Mouse (Mus musculus) kidney, postnatal 36 days (tissue): ENCODE measurements around the gene Slit1.

ENCODE experiments used
- DNase-seq, 2 experiments: peaks; one replicate each; pipeline ENCODE4 v3.0.0; 2021 to 2022; ENCODE audit warnings: mixed read lengths in 2 of 2

The Slit1 gene

DNA sequence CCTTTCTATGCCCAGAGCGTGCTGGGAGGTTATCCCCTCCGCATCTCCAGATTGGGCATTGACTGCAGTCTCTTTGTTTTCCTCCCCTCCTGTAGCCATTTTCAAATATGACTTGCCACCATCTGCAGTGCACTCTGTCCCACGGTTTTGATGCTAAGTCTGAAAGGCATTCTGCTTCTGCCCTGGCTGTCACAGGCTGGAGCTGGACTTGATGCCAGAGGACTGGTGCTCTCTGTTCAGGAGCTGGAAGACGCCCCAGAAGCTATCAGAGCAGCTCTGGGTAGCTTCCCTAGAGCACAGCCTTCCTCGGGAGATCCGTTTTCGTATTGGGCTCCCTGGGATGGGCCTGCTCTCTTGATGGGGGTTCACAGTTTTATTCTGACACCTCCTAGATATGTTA lies 154.4 kb downstream of the Slit1 start:
- no peak for DNase-seq

DNA sequence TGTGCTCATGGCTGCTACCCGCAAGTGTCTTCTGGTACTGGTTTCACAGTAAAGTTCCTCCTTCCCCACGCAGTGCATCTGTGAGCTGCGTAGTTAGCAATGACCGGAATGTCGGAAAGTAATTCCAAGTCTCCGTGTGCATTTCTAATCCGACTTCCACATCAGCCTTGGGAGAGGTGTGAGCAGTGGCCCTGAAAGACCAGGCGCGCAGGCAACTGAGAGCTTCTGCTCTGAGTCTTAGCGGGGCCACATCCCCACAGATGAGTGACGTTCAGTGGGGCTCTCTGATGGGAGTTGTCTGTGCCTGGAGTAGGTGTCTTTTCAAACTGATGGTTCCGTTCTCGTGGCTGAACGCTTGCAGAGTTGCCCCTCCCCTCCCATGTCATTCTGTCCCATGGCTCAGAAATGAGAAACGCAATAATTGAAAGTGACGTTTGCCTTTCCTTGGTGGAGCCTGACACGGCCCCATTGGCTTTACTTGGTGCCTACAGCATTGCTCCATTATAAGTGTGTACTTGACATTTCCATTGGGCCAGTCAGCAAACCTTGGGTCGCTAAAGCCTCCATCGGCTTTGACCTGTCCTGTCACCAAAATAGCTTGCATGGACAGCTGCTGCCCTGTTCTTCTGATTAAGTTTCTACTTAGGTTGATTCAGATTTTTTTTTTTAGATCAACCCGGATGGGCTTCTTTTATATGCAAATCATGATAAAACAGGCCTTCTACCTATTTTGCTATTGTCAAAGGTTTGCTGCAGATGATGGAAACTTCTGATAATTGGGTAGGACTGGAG lies 155.8 kb downstream of the Slit1 start:
- DNase-seq = no peak

DNA sequence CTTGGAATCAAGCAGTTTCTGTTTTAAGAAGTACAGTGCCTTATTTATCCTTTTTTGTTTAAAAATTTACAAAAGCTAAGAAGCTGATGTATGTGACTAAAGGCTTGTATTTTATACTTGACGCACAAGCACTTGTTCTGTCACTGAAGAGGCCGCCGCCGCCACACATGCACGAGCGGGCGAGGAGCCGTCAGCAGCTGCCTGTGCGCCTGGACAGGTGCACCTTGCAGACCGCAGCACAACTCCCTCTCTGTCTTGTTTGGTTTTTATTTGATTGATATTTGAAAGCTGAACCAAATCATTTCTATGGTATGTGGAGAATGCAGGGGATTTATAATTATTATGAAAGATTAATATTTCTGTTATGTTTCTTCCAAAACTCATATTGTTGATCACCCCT lies 156.7 kb downstream of the Slit1 start:
- DNase-seq = no peak

DNA sequence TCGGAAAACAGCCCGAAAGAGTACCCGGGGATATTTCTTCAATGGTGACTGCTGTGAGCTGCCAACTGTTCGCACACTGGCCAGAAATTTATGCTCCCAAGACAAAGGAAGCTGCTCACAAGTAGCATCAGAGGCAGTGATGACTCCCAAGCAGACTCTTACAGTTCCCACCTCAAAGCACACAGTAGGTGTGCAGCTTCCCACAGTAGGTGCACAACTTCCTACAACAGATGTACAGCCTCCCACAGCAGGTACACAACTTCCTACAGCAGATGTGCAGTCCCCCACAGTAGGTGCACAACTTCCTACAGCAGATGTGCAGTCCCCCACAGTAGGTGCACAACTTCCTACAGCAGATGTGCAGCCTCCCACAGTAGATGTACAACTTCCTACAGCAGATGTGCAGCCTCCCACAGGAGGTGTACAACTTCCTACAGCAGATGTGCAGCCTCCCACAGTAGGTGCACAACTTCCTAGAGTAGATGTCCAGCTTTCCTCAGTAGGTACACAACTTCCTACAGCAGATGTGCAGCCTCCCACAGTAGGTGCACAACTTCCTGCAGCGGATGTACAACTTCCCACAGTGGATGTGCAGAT lies 160.4 kb downstream of the Slit1 start:
- no peak for DNase-seq

DNA sequence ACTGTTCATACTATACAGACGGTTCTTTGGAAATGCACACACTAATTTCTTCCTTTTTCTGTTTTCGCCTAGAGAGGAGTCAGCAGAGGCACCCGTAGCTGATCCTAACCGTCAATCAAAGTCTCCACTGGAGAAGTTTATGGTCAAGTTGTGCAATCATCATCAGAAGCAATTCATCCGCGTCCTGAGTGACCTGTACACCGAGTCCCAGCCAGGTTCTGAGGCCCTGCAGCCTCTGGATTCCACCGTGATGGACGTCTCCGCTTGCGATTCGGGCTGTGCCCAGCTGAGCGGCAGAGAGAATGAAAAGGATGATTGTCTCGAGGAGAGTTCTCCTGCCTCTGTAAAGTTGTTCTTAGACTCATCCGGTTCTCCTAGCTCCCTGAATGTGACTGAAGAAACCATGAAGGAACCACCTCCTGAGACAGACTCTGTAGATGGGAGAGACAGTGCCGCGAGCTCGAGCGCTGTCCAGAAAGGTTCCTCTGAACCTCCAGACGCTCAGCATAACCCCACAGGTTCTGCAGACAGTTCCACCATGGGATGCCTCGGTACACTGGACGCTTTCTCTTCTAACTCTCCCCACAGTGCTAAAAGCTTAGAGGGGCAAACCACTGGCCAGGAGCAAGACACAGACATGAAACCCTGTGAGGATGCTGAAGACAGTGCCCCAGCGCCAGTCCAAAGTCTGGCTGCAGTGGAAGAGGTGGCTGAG lies 161.6 kb downstream of the Slit1 start, which contains the start of gene Gm340:
Gene Gm340, plus strand, starts transcription at position 665 of the 715 bp plus-strand sequence.
- peak in 1 of 2 experiments; percentile 8 for DNase-seq

DNA sequence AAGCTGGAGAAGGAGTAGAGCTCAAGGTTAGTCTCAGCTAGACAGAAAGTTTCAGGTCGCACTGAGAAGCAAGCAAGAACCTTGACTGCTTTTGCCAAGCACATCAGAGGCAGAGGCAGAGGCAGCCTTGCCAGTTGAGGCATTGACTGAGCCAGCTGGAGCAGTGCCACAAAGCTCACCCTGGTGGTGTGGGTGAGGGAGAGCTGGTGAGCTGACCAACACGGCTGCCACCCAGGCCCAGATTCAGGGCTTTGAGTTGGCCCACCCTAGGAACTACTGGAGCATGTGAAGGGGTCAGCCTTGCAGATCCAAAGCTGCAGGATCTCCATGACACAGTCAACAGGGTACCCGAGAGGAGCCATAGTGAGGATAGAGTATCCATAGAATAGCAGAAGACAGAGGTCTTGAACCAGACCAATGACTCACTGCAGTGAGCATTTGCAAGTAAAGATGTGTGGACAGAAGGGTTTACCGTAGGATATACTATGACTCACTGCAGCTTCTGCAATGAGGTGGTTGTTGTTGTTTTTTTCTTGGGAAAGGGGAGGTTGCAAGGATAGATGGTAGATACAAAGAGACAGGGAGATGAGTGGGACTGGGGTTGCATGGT lies 164.0 kb downstream of the Slit1 start:
- peak; percentile 55 to 80 for DNase-seq

DNA sequence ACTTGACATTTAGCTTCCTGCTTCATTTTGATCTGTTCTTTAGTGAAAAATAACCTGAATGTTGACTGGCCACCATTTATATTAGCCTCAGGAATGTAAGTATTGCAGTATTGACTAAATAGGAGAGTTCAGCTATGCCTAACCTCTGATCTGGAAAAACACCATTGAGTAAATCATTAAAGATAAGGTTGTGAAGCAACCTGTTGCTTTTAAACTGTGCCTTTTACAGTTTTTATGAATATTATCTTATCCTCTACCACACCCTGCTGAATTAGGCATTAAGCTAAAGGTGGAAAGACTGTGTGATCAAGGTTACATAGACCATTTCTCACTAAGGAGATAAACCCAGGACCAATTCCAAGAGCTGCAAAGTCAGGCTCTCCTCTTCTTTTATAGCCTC lies 165.9 kb downstream of the Slit1 start:
- DNase-seq = no peak

DNA sequence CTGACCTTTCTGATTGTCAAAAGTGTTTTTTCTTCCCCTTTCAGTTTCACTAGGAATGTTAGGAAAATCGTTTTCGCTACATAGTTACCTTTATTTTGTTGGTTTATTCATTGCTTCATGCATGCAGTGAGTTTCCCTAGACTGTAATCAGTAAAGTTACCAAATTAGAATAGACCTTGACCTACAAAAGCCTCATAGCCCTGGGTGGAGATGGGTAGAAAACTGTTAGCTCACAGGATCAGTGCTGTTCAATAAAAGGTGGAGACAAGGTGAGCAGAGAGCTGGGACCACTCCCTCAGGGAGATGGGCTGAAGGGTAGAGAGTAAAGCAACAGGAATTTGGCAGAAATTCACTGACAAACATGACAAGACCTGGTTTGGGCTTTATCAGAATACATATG lies 169.8 kb downstream of the Slit1 start:
- DNase-seq = no peak

DNA sequence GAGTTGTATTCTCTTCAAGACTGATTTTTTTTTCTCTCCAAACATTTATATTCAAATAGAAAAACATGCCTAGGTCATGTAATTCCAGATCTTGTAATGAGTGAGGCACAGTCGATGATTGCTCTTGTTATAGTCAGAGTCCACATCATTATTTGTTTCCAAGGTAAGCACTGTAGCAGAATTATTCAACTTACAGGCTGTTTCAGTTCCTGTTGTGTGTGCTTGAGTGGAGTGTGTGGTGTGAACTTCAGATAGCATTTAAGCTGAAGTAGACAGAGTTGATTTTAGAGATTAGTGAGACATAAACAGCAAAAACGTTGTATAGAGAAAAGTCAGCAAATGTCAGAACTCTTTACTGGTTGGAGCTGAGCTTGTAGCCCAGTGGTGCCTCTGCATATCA lies 174.7 kb downstream of the Slit1 start:
- DNase-seq = no peak

DNA sequence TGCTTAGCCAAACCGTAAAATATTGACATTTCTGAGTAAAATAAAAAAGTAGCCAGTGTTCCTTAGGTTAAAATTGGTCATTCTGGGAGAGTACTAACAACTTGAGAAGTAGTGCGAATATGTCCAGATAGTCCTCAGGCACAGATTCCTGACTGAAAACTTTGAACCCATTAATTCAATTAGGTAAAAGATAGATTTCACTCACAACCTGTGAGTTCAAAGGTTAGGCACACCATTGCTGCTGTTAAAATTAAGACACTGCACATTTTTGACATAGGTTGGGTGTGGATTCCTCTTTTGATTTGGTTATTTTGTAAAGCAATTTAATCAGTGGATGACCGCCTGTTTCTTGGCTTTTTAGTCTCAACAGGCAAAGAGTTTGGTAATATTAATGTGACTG lies 182.6 kb downstream of the Slit1 start:
- peak in 1 of 2 experiments; percentile 30 for DNase-seq

DNA sequence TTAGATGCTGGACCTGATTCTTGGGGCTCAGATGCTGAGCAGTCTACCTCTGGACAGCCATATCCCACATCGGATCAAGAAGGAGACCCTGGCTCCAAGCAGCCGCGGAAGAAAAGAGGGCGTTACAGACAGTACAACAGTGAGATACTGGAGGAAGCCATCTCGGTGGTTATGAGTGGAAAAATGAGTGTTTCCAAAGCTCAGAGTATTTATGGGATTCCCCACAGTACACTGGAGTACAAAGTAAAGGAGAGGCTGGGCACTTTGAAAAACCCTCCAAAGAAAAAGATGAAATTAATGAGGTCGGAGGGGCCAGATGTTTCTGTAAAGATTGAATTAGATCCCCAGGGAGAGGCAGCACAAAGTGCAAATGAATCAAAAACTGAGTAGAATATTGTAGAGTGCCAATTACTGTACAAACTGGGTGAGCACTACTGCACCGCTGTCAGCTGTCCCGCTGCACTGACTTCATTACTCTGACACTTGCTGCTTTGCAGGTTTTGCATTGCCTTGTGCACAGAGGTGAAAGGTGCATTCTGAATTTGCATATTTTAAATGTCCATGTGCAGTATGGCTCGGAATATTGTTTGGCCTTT lies 184.5 kb downstream of the Slit1 start:
- DNase-seq = no peak

DNA sequence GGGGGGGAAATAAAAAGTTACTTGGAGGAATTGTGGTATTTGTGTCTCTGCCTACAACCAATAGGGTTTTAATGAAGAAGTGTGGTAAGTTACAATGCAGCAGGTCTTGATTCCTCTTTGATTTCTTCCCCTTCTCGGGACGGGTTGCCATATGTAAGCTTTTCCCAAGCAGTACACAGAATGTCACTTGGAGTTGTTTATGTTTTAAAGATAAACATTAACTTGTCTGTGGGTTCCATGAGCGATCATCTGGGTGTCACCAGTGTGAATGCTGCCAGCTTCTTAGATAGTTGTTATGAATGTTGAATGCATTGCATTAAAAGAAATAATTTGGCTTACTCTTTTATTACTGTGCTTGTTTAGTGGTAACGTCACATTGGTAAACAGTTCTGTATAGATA lies 186.0 kb downstream of the Slit1 start:
- no peak for DNase-seq

DNA sequence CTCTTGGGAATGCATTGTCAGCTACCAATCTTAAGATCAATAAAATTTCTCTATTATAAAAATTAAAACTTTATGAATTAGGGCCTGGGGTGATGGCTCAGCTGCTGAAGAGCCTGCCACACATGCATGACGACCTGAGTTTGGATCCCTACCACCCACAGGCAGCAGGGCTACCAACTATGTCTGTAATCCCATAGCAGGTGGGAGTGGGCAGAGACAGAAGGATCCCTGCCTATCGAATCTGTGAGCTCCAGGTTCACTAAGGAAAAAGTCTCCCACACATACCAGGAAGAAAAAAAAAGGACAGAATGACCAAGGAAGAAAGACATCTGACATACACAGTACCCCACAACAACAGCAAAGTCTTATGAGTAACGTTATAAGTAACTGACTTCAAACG lies 186.5 kb downstream of the Slit1 start:
- no peak for DNase-seq
